Mouse (Mus musculus): ENCODE results near the gene AC129217.1. TPM values are rescaled to one million over a fixed set of nuclear protein-coding genes. Genes with fewer than 3 reads are reported as not detected.
"Not testable (repeated sequence)": the region's sequence is repeated elsewhere in the genome, so short reads cannot be mapped to it uniquely, and the experiment has no call there.

Gene AC129217.1
- polyA plus RNA-seq, 1 experiment from 2014 or later = not detected

- WGBS = under 1% methylated on average over 44 of the region's 48 CpGs
- Histone ChIP-seq H3K9ac (replicated peaks; ENCODE audit: low read depth, low read length) (peak overlapping the region; percentile 90), H3K27ac (ENCODE audit: low read depth, low read length) (peak overlapping the region; percentile 98), H3K9me3 (ENCODE audit: control insufficient read depth, low read length) (no peaks in the 10 kb centered on the region), H3K36me3 (ENCODE audit: control insufficient read depth, insufficient read depth, low read length) (peaks cover 19% of the 10 kb centered on the region), H3K27me3 (ENCODE audit: control insufficient read depth, insufficient read depth, low read length) (no peaks in the 10 kb centered on the region), H3K4me1 (ENCODE audit: control insufficient read depth, insufficient read depth, low read length) (peaks cover 46% of the 10 kb centered on the region), H3K4me2 (ENCODE audit: low read depth, low read length) (peak overlapping the region; percentile 98), H3K4me3 (ENCODE audit: low read depth, low read length) (peak overlapping the region; percentile 99)
- peak; percentile 39 for ATAC-seq (ENCODE audit: low read depth)
Observed at GRCm38 (mm10) chr19:8820424-8820956, 9.1 kb upstream of the AC129217.1 start.

GRCm38 (mm10) chr19:8821146-8821545 lies 8.4 kb upstream of the AC129217.1 start:
- H3K27me3 ChIP-seq (ENCODE audit: control insufficient read depth, insufficient read depth, low read length) = no peaks in the 10 kb centered on the region
- H3K9me3 ChIP-seq (ENCODE audit: control insufficient read depth, low read length) = no peaks in the 10 kb centered on the region
- peaks cover 25% of the 10 kb centered on the region for H3K36me3 ChIP-seq (ENCODE audit: control insufficient read depth, insufficient read depth, low read length)
- peak overlapping the region; percentile 98 for H3K4me2 ChIP-seq (ENCODE audit: low read depth, low read length)
- ATAC-seq (ENCODE audit: low read depth) = no peak
- peaks cover 41% of the 10 kb centered on the region for H3K4me1 ChIP-seq (ENCODE audit: control insufficient read depth, insufficient read depth, low read length)
- no peak overlapping the region for H3K27ac ChIP-seq (ENCODE audit: low read depth, low read length)
- H3K4me3 ChIP-seq (ENCODE audit: low read depth, low read length) = peak overlapping the region; percentile 99
- H3K9ac ChIP-seq (replicated peaks; ENCODE audit: low read depth, low read length) = peak overlapping the region; percentile 90
- WGBS = 1% methylated on average over 7 of the region's 7 CpGs

- peaks cover 29% of the 10 kb centered on the region for H3K4me1 ChIP-seq (ENCODE audit: control insufficient read depth, insufficient read depth, low read length)
- WGBS = 72% methylated on average over 8 of the region's 8 CpGs
- no peaks in the 10 kb centered on the region for H3K27me3 ChIP-seq (ENCODE audit: control insufficient read depth, insufficient read depth, low read length)
- no peak overlapping the region for H3K27ac ChIP-seq (ENCODE audit: low read depth, low read length)
- ATAC-seq (ENCODE audit: low read depth) = no peak
- H3K9ac ChIP-seq (replicated peaks; ENCODE audit: low read depth, low read length) = 0 out of 2 replicates have a peak overlapping the region, but pooled peaks have one; percentile 37
- H3K36me3 ChIP-seq (ENCODE audit: control insufficient read depth, insufficient read depth, low read length) = peaks cover 40% of the 10 kb centered on the region
- H3K9me3 ChIP-seq (ENCODE audit: control insufficient read depth, low read length) = no peaks in the 10 kb centered on the region
- H3K4me2 ChIP-seq (ENCODE audit: low read depth, low read length) = peak overlapping the region; percentile 98
- peak overlapping the region; percentile 99; the same call in 1 of the 2 replicates for H3K4me3 ChIP-seq (ENCODE audit: low read depth, low read length)
Observed at GRCm38 (mm10) chr19:8822696-8823095, 6.9 kb upstream of the AC129217.1 start.

- no peak overlapping the region for H3K9ac ChIP-seq (replicated peaks; ENCODE audit: low read depth, low read length)
- H3K36me3 ChIP-seq (ENCODE audit: control insufficient read depth, insufficient read depth, low read length) = peaks cover 84% of the 10 kb centered on the region
- no peak overlapping the region for H3K4me3 ChIP-seq (ENCODE audit: low read depth, low read length)
- H3K27ac ChIP-seq (ENCODE audit: low read depth, low read length) = no peak overlapping the region
- no peaks in the 10 kb centered on the region for H3K4me1 ChIP-seq (ENCODE audit: control insufficient read depth, insufficient read depth, low read length)
- 92% methylated on average over 8 of the region's 8 CpGs for WGBS
- no peaks in the 10 kb centered on the region for H3K9me3 ChIP-seq (ENCODE audit: control insufficient read depth, low read length)
- no peak for ATAC-seq (ENCODE audit: low read depth)
- no peaks in the 10 kb centered on the region for H3K27me3 ChIP-seq (ENCODE audit: control insufficient read depth, insufficient read depth, low read length)
- H3K4me2 ChIP-seq (ENCODE audit: low read depth, low read length) = no peak overlapping the region
Observed at GRCm38 (mm10) chr19:8830664-8831063, 1.1 kb downstream of the AC129217.1 start.

GRCm38 (mm10) chr19:8831262-8831661 lies 1.7 kb downstream of the AC129217.1 start:
- H3K27me3 ChIP-seq (ENCODE audit: control insufficient read depth, insufficient read depth, low read length) = no peaks in the 10 kb centered on the region
- WGBS = 83% methylated on average over 11 of the region's 11 CpGs
- no peak overlapping the region for H3K4me3 ChIP-seq (ENCODE audit: low read depth, low read length)
- no peak overlapping the region for H3K4me2 ChIP-seq (ENCODE audit: low read depth, low read length)
- ATAC-seq (ENCODE audit: low read depth) = no peak
- no peak overlapping the region for H3K9ac ChIP-seq (replicated peaks; ENCODE audit: low read depth, low read length)
- no peak overlapping the region for H3K27ac ChIP-seq (ENCODE audit: low read depth, low read length)
- H3K9me3 ChIP-seq (ENCODE audit: control insufficient read depth, low read length) = no peaks in the 10 kb centered on the region
- H3K36me3 ChIP-seq (ENCODE audit: control insufficient read depth, insufficient read depth, low read length) = peaks cover 78% of the 10 kb centered on the region
- H3K4me1 ChIP-seq (ENCODE audit: control insufficient read depth, insufficient read depth, low read length) = no peaks in the 10 kb centered on the region

- Histone ChIP-seq H3K27ac (ENCODE audit: low read depth, low read length) (no peak overlapping the region), H3K9ac (replicated peaks; ENCODE audit: low read depth, low read length) (no peak overlapping the region), H3K9me3 (ENCODE audit: control insufficient read depth, low read length) (no peaks in the 10 kb centered on the region), H3K36me3 (ENCODE audit: control insufficient read depth, insufficient read depth, low read length) (peaks cover 61% of the 10 kb centered on the region), H3K4me1 (ENCODE audit: control insufficient read depth, insufficient read depth, low read length) (no peaks in the 10 kb centered on the region), H3K4me3 (ENCODE audit: low read depth, low read length) (no peak overlapping the region), H3K4me2 (ENCODE audit: low read depth, low read length) (no peak overlapping the region), H3K27me3 (ENCODE audit: control insufficient read depth, insufficient read depth, low read length) (no peaks in the 10 kb centered on the region)
- WGBS = 96% methylated on average over 4 of the region's 4 CpGs
- ATAC-seq (ENCODE audit: low read depth) = no peak
Observed at GRCm38 (mm10) chr19:8832971-8833370, 3.4 kb downstream of the AC129217.1 start.

- H3K36me3 ChIP-seq (ENCODE audit: control insufficient read depth, insufficient read depth, low read length) = peaks cover 28% of the 10 kb centered on the region
- H3K27ac ChIP-seq (ENCODE audit: low read depth, low read length); ATAC-seq (ENCODE audit: low read depth); H3K27me3 ChIP-seq (ENCODE audit: control insufficient read depth, insufficient read depth, low read length); H3K4me3 ChIP-seq (ENCODE audit: low read depth, low read length); H3K9ac ChIP-seq (replicated peaks; ENCODE audit: low read depth, low read length); H3K9me3 ChIP-seq (ENCODE audit: control insufficient read depth, low read length): not testable (repeated sequence)
- 97% methylated on average over 10 of the region's 10 CpGs for WGBS
- H3K4me2 ChIP-seq (ENCODE audit: low read depth, low read length) = peak overlapping the region; percentile 66; the same call in 1 of the 2 replicates
- H3K4me1 ChIP-seq (ENCODE audit: control insufficient read depth, insufficient read depth, low read length) = peaks cover 16% of the 10 kb centered on the region
Observed at GRCm38 (mm10) chr19:8836327-8836726, 6.8 kb downstream of the AC129217.1 start.

- peak; percentile 64 for ATAC-seq (ENCODE audit: low read depth)
- under 1% methylated on average over 37 of the region's 38 CpGs for WGBS
Observed at GRCm38 (mm10) chr19:8837251-8837791, 7.7 kb downstream of the AC129217.1 start, which contains the start of gene Bscl2. TSS of gene Bscl2 (plus strand) at chr19:8837467.

GRCm38 (mm10) chr19:8838041-8838730 lies 8.6 kb downstream of the AC129217.1 start:
- H3K36me3 ChIP-seq (ENCODE audit: control insufficient read depth, insufficient read depth, low read length) = peaks cover 18% of the 10 kb centered on the region
- H3K9me3 ChIP-seq (ENCODE audit: control insufficient read depth, low read length) = no peaks in the 10 kb centered on the region
- H3K4me3 ChIP-seq (ENCODE audit: low read depth, low read length) = peak overlapping the region; percentile 72
- no peaks in the 10 kb centered on the region for H3K27me3 ChIP-seq (ENCODE audit: control insufficient read depth, insufficient read depth, low read length)
- H3K4me1 ChIP-seq (ENCODE audit: control insufficient read depth, insufficient read depth, low read length) = peaks cover 17% of the 10 kb centered on the region
- H3K27ac ChIP-seq (ENCODE audit: low read depth, low read length) = peak overlapping the region; percentile 97
- H3K9ac ChIP-seq (replicated peaks; ENCODE audit: low read depth, low read length) = peak overlapping the region; percentile 86
- ATAC-seq (ENCODE audit: low read depth) = peak; percentile 0; the same call in 1 of the 2 replicates
- 15% methylated on average over 15 of the region's 15 CpGs for WGBS
- H3K4me2 ChIP-seq (ENCODE audit: low read depth, low read length) = peak overlapping the region; percentile 66

More at GRCm38 (mm10) chr19:8837251-8837791, 7.7 kb downstream of the AC129217.1 start, which contains the start of gene Bscl2:
- peak within 1 kb of the TSS; percentile 86 for H3K9ac ChIP-seq (replicated peaks; ENCODE audit: low read depth, low read length)
- H3K9me3 ChIP-seq (ENCODE audit: control insufficient read depth, low read length) = no peaks in the 10 kb centered on the region
- H3K4me2 ChIP-seq (ENCODE audit: low read depth, low read length) = peak within 1 kb of the TSS; percentile 66
- H3K4me3 ChIP-seq (ENCODE audit: low read depth, low read length) = peak within 1 kb of the TSS; percentile 72
- no peaks in the 10 kb centered on the region for H3K27me3 ChIP-seq (ENCODE audit: control insufficient read depth, insufficient read depth, low read length)
- H3K4me1 ChIP-seq (ENCODE audit: control insufficient read depth, insufficient read depth, low read length) = peaks cover 17% of the 10 kb centered on the region
- H3K27ac ChIP-seq (ENCODE audit: low read depth, low read length) = peak within 1 kb of the TSS; percentile 97
- H3K36me3 ChIP-seq (ENCODE audit: control insufficient read depth, insufficient read depth, low read length) = peaks cover 20% of the 10 kb centered on the region

Data from neural tube, embryonic 14.5 days (tissue).